Mouse (Mus musculus) bone marrow, adult 2 months (tissue): ENCODE measurements around the gene Gm5426. TPM values are rescaled to one million over a fixed set of nuclear protein-coding genes. Genes with fewer than 3 reads are reported as not detected.

ENCODE experiments used
- H3K27ac ChIP-seq: fragments of 200-500 bp; 2 replicates; pipeline ENCODE4 v1.5.1; 2012; ENCODE audit warnings: low read depth, mild to moderate bottlenecking, control low read depth, inconsistent platforms, low read length; ENCODE audit not compliant: control insufficient read depth, poor library complexity, insufficient read depth
- H3K4me1 ChIP-seq: fragments of 200-500 bp; 2 replicates; pipeline ENCODE4 v1.6.1; 2011; ENCODE audit warnings: low read length; ENCODE audit not compliant: control insufficient read depth, insufficient read depth
- H3K4me3 ChIP-seq: fragments of 200-500 bp; replicated peaks from 2 replicates; pipeline ENCODE3; 2011; ENCODE audit warnings: mild to moderate bottlenecking, low read depth, low read length, control low read depth; ENCODE audit not compliant: control insufficient read depth
- CTCF ChIP-seq: fragments of 200-500 bp; IDR thresholded peaks from 2 replicates; pipeline ENCODE4 v1.5.1; 2011; ENCODE audit warnings: low read length, control low read depth; ENCODE audit not compliant: control insufficient read depth, insufficient read depth
- POLR2A ChIP-seq: fragments of 200-500 bp; IDR thresholded peaks from 2 replicates; pipeline ENCODE4 v1.6.1; 2011; ENCODE audit warnings: low read depth, mild to moderate bottlenecking, control low read depth, low read length, borderline replicate concordance; ENCODE audit not compliant: control insufficient read depth
- WGBS: fragments of 180-500 bp; shearing (Covaris S2); methylation state at CpG from one replicate; pipeline ENCODE4 v1.1.7; 2018; 5-methylcytosine and 5-hydroxymethylcytosine counted together
- polyA plus RNA-seq: library from polyadenylated mRNA; stranded (reverse); fragments of >200 nt; gene quantifications from 2 replicates; pipeline ENCODE4 v1.2.4, GENCODE M21; 2011; ENCODE audit warnings: low replicate concordance; ENCODE audit not compliant: missing spikeins, insufficient read depth, insufficient read length

Gm5426 gene
- polyA plus RNA-seq, 1 experiment: not detected

- TF ChIP-seq CTCF (no peak), POLR2A (no peak)
- WGBS: 89% methylated on average over 6 of the region's 6 CpGs
- Histone ChIP-seq H3K4me1 (peaks cover 1% of the 10 kb centered on the region), H3K27ac (no peak overlapping the region), H3K4me3 (no peak overlapping the region)
Measured at GRCm38 (mm10) chr10:96176916-96177315, 40.5 kb downstream of the Gm5426 start.

GRCm38 (mm10) chr10:96180554-96181397 lies 44.4 kb downstream of the Gm5426 start:
- WGBS: 28% methylated on average over 12 of the region's 12 CpGs
- peak overlapping the region; percentile 86 for H3K27ac ChIP-seq
- no peaks in the 10 kb centered on the region; the same call in 1 of the 2 replicates for H3K4me1 ChIP-seq
- H3K4me3 ChIP-seq: no peak overlapping the region
- no peak for TF ChIP-seq POLR2A

GRCm38 (mm10) chr10:96181398-96181790 lies 45.0 kb downstream of the Gm5426 start:
- no peaks in the 10 kb centered on the region; the same call in 1 of the 2 replicates for H3K4me1 ChIP-seq
- WGBS: 29% methylated on average over 5 of the region's 5 CpGs
- no peak overlapping the region for H3K4me3 ChIP-seq
- peak overlapping the region; percentile 86 for H3K27ac ChIP-seq
- no peak for TF ChIP-seq POLR2A
- no peak for TF ChIP-seq CTCF

- H3K27ac ChIP-seq: peak overlapping the region; percentile 86
- H3K4me1 ChIP-seq: no peaks in the 10 kb centered on the region; the same call in 1 of the 2 replicates
- WGBS: 85% methylated on average over 6 of the region's 6 CpGs
- TF ChIP-seq CTCF: no peak
- no peak overlapping the region for H3K4me3 ChIP-seq
Measured at GRCm38 (mm10) chr10:96181883-96182628, 45.7 kb downstream of the Gm5426 start.

GRCm38 (mm10) chr10:96185026-96185425 lies 48.6 kb downstream of the Gm5426 start:
- no peaks in the 10 kb centered on the region; the same call in 1 of the 2 replicates for H3K4me1 ChIP-seq
- peak overlapping the region; percentile 64; the same call in 1 of the 2 replicates for H3K27ac ChIP-seq
- no peak for TF ChIP-seq CTCF
- TF ChIP-seq POLR2A: no peak
- H3K4me3 ChIP-seq: no peak overlapping the region
- WGBS: 67% methylated on average over 2 of the region's 2 CpGs

- 20% methylated on average over 3 of the region's 3 CpGs for WGBS
- no peak for TF ChIP-seq POLR2A
- TF ChIP-seq CTCF: no peak
- Histone ChIP-seq H3K4me1 (no peaks in the 10 kb centered on the region; the same call in 1 of the 2 replicates), H3K27ac (peak overlapping the region; percentile 81; the same call in 1 of the 2 replicates), H3K4me3 (no peak overlapping the region)
Measured at GRCm38 (mm10) chr10:96185601-96186000, 49.2 kb downstream of the Gm5426 start.

Other genes with a start within 250 kb of the Gm5426 start
- 13.3 and 22.8 TPM in 2 replicates for gene Eea1, start 196.0 kb upstream of the Gm5426 start, polyA plus RNA-seq